Mouse (Mus musculus) erythroblast, embryonic 14.5 days (primary cell): ENCODE results near the gene Accsl.

Experiments
- GATA1 ChIP-seq: IDR thresholded peaks from 2 replicates; pipeline ENCODE4 v1.6.1; 2012; ENCODE audit warnings: low read length, inconsistent platforms, mixed read lengths
- TAL1 ChIP-seq: IDR thresholded peaks from 3 replicates; pipeline ENCODE4 v1.6.1; 2012; ENCODE audit warnings: low read length, inconsistent platforms, mixed read lengths

- TF ChIP-seq GATA1 (no peak), TAL1 (no peak)
Measured at GRCm38 (mm10) chr2:93813343-93813742, 55.6 kb downstream of the Accsl start.
